Mouse (Mus musculus): Measurements from ENCODE around the gene Rsad2. TPM values are rescaled to one million over a fixed set of nuclear protein-coding genes. Genes with fewer than 3 reads are reported as not detected.

Rsad2 gene
- polyA plus RNA-seq, 1 experiment from 2014 or later, result 0.51 TPM

DNA sequence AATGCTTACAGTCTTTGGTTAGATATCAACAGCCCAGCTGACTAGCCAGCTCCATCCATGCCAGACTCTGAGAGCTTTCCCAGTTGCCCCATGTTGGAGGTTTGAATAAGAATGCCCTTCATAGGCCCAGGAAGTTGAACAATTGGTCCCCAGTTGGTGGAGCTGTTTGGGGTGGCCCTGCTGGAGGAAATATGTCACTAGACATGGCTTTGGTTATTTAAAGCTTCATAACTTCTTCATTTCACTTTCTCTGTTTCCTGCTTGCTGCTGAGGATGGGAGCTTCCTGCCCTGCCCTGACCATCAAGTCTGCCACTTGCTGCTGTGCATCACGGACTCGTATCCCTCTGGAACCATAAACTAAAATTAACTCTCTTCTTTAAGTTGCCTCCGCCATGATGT is 45.8 kb downstream of the Rsad2 start:
- Histone ChIP-seq H3K9me3 (no peaks in the 10 kb centered on the region), H3K27me3 (no peaks in the 10 kb centered on the region), H3K4me1 (replicated peaks) (peaks cover 56% of the 10 kb centered on the region), H3K4me3 (no peak overlapping the region), H3K4me2 (no peak overlapping the region), H3K9ac (no peak overlapping the region), H3K36me3 (no peaks in the 10 kb centered on the region), H3K27ac (replicated peaks) (no peak overlapping the region)
- WGBS, result 92% methylated on average over 3 of the region's 3 CpGs
- ATAC-seq (ENCODE audit: low FRiP score, low read depth), result no peak

DNA sequence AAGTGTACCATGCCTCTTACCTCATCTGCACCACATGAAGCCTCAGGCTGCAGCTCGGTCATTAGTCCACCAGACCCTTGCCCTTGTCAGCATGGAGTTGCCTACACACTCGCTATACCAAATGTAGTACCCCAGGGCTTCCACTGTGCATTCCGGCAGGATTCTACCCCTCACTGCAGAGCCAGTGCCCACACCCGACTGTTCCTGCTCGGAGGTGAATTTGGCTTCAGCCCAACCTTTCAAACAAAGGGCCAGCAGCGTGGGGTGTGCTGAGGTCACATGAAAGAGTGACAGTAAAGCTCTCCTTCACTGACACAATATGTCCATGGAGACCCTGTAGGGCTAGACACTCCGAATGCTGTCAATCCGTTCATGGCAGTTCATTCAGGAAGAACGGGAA is 47.5 kb downstream of the Rsad2 start:
- H3K4me2 ChIP-seq, result no peak overlapping the region
- ATAC-seq (ENCODE audit: low FRiP score, low read depth), result no peak
- WGBS, result 49% methylated on average over 9 of the region's 9 CpGs
- no peak overlapping the region for H3K27ac ChIP-seq (replicated peaks)
- H3K9ac ChIP-seq, result no peak overlapping the region
- no peaks in the 10 kb centered on the region for H3K9me3 ChIP-seq
- peaks cover 60% of the 10 kb centered on the region for H3K4me1 ChIP-seq (replicated peaks)
- H3K36me3 ChIP-seq, result 0 out of 2 replicates have a peak, but pooled peaks cover under 1% of the 10 kb centered on the region
- H3K27me3 ChIP-seq, result no peaks in the 10 kb centered on the region
- H3K4me3 ChIP-seq, result no peak overlapping the region

DNA sequence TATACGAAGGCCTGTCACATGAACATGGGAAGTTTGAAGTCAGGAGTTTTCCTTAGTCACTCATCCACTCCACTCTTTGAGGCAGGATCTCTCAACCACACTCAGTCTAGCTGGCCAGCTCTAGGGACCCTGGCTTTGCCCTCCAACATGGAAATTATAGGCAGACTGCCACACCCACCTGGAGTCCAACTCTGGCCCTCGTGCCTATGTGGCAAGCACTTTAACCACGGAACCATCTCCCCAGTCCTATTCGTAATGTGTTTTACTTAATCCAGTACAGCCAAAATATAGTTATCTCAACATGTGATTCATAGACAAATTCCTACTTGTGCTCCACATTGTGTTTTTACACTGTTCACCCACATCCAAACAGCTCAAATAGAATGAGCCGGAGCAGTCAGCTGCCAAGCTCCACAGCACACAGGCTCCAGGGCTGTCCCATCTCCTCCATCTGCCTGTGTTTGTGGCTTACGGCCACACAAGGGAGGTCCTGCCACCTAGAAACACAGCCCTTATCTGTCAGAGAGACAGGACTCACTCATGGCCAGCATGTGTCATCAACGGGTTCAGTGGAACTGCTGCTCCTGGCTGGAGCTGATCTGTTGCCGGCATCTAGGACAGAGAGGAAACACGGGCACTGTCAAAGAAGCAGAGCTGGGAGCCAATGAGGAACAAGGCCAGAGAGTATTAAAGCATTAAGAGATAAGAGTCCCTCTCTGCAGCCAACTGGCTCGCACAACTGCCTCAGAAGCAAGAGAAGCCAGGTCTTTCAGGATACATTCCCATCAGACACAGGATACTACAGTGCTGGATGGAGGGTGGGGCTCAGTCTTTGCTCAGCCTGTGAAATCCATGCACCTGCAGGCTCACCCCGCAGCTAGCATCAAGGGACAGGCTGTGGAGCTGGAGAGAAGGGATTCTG is 51.2 kb downstream of the Rsad2 start:
- Histone ChIP-seq H3K4me2 (no peak overlapping the region), H3K27ac (replicated peaks) (peak overlapping the region; percentile 23; the same call in 1 of the 2 replicates), H3K4me3 (no peak overlapping the region), H3K9me3 (no peaks in the 10 kb centered on the region), H3K4me1 (replicated peaks) (peaks cover 38% of the 10 kb centered on the region), H3K36me3 (0 out of 2 replicates have a peak, but pooled peaks cover 4% of the 10 kb centered on the region), H3K27me3 (no peaks in the 10 kb centered on the region), H3K9ac (no peak overlapping the region)
- WGBS, result 79% methylated on average over 11 of the region's 11 CpGs
- ATAC-seq (ENCODE audit: low FRiP score, low read depth), result no peak

DNA sequence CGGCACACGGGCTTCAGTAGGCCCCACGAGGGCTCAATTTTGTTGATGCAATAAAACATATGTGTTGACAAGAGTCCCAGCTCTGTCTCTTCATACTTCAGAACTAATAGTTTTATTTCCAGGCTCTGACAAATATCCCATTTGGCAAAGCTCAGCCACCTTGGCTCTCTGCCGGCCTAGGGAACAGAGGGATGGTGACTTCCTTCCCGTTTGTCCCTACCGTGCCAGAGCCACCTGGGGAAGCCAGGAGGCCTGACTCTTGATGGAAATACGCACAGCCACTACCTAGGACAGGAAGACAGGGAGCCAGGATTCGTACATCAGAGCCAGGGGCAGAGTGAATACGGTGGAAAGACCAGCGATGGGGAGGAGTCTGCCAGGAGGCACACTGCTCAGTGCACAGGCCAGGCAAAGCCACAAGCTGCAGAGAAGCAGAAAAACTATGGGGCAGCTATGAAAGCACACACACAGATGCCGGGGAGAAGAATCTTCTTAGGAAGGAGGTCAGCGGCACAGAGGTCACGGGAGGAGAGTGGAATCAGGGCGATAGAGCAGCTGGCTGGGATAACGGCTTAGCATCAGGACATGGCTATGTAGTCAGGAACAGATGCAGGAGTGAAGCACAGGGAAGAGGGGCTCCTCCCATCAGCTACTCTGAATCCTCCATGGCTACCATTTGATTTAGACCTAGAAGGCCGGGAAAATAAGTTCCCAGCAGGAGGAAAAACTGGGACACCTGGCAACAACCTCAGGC is 52.7 kb downstream of the Rsad2 start:
- H3K4me2 ChIP-seq, result no peak overlapping the region
- no peaks in the 10 kb centered on the region for H3K27me3 ChIP-seq
- H3K36me3 ChIP-seq, result 0 out of 2 replicates have a peak, but pooled peaks cover 4% of the 10 kb centered on the region
- H3K4me1 ChIP-seq (replicated peaks), result peaks cover 30% of the 10 kb centered on the region
- H3K9ac ChIP-seq, result no peak overlapping the region
- ATAC-seq (ENCODE audit: low FRiP score, low read depth), result no peak
- no peak overlapping the region for H3K4me3 ChIP-seq
- no peak overlapping the region for H3K27ac ChIP-seq (replicated peaks)
- no peaks in the 10 kb centered on the region for H3K9me3 ChIP-seq
- WGBS, result 85% methylated on average over 16 of the region's 16 CpGs

DNA sequence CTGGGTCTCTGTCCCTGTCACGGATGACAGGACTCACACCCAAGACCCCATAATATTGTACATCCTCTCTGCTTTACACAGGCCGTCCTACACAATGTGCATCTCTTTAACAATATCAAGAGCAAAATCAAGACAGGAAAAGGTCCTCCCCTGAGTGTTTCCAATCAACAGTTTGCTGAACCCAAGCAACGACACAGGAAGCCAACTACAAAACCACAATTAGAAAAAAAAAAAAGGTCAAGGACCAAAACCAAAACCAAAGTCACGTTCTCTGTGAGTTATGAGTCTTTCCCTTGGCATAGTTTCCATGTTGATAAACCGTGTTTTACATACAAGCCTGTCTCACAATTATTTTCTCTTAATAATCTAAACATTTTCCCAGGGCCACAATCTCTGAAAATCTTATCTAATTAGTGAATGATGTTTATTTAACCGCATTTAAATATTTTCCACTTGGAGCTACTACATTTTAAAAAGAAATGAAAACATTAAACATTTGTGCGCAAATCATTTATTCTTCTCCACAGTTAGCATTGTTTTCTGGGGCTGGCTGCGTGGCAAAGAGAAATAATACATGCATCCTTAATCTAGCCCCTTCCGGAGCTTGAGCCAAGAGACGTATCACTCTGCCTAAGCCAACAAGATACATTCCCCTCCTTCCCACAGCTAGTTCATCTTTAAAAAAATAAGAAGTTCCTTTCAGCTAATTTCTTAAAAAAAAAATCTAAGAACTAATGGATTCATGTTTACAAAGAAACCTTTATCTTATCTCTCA is 54.4 kb downstream of the Rsad2 start:
- no peaks in the 10 kb centered on the region for H3K9me3 ChIP-seq
- H3K4me2 ChIP-seq, result no peak overlapping the region
- H3K36me3 ChIP-seq, result 0 out of 2 replicates have a peak, but pooled peaks cover 4% of the 10 kb centered on the region
- no peak overlapping the region for H3K9ac ChIP-seq
- no peak for ATAC-seq (ENCODE audit: low FRiP score, low read depth)
- H3K27ac ChIP-seq (replicated peaks), result no peak overlapping the region
- 77% methylated on average over 10 of the region's 10 CpGs for WGBS
- H3K4me1 ChIP-seq (replicated peaks), result peaks cover 29% of the 10 kb centered on the region
- no peaks in the 10 kb centered on the region for H3K27me3 ChIP-seq
- H3K4me3 ChIP-seq, result no peak overlapping the region

DNA sequence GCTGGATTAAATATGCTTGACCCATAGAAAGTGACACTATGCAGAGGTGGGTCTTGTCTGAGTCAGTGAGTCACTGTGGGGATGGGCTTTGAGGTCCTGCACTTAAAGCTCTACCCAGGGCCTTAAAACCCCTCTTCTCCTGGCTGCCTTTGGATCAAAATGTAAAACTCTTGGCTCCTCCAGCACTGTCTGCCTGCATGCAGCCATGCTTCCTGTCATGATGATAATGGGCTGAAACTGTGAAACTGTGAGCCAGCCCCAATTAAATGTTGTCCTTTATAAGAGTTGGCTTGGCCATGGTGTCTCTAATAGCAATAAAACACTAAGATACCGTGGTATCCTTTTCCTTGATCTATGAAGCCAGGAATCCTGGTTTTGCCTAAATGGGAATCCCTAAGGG is 55.0 kb downstream of the Rsad2 start:
- Histone ChIP-seq H3K27me3 (no peaks in the 10 kb centered on the region), H3K4me1 (replicated peaks) (peaks cover 29% of the 10 kb centered on the region), H3K36me3 (0 out of 2 replicates have a peak, but pooled peaks cover 4% of the 10 kb centered on the region), H3K27ac (replicated peaks) (no peak overlapping the region), H3K4me3 (no peak overlapping the region), H3K9ac (no peak overlapping the region), H3K9me3 (no peaks in the 10 kb centered on the region), H3K4me2 (no peak overlapping the region)
- 72% methylated on average over 1 of the region's 1 CpGs for WGBS
- no peak for ATAC-seq (ENCODE audit: low FRiP score, low read depth)

DNA sequence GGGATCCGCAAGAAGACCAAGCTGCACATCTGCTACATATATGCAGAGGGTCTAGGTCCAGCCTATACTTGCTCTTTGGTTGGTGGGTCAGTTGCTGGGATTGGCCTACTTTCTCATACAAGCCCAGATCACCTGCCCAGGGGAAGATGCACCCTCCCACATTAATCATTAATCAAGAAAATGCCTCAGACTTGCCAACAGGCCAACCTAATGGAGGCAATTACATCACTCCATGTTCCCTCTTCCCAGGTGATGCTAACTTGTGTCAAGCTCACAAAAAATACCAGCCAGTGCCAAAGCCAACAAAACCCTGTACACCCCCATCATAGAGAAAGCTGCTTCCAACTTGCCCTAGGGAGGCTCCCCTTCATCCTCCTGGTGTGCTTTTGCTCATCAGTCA is 55.5 kb downstream of the Rsad2 start:
- 0 out of 2 replicates have a peak, but pooled peaks cover 4% of the 10 kb centered on the region for H3K36me3 ChIP-seq
- no peak for ATAC-seq (ENCODE audit: low FRiP score, low read depth)
- WGBS, result 91% methylated on average over 1 of the region's 1 CpGs

DNA sequence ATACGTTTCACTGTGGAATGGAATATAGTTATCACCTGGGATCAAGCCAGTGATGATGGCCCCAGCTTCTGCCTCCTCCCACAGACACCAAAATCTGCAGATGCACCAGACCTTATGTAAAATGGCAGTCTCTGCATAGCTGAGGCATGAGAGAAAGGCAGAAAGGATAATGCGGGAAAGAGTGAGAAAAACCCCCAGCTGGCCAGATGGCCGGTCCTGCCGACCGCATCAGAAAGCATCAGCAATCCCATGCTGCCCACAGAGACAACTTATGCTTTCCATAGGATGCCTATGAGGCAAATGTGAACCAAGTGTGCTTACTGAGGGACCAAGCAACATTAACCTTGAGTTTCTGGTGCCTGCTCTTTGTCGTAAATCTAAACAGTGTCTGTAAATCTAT is 56.9 kb downstream of the Rsad2 start:
- H3K4me2 ChIP-seq, result no peak overlapping the region
- WGBS, result 80% methylated on average over 6 of the region's 6 CpGs
- H3K4me1 ChIP-seq (replicated peaks), result peaks cover 31% of the 10 kb centered on the region
- H3K9ac ChIP-seq, result no peak overlapping the region
- H3K27me3 ChIP-seq, result no peaks in the 10 kb centered on the region
- no peaks in the 10 kb centered on the region for H3K9me3 ChIP-seq
- no peak overlapping the region for H3K27ac ChIP-seq (replicated peaks)
- ATAC-seq (ENCODE audit: low FRiP score, low read depth), result no peak
- 0 out of 2 replicates have a peak, but pooled peaks cover 4% of the 10 kb centered on the region for H3K36me3 ChIP-seq
- no peak overlapping the region for H3K4me3 ChIP-seq

More for the DNA sequence above, 55.5 kb downstream of the Rsad2 start:
- H3K4me1 ChIP-seq (replicated peaks), result peaks cover 28% of the 10 kb centered on the region
- no peaks in the 10 kb centered on the region for H3K9me3 ChIP-seq
- no peak overlapping the region for H3K4me2 ChIP-seq
- no peak overlapping the region for H3K9ac ChIP-seq
- H3K4me3 ChIP-seq, result no peak overlapping the region
- no peak overlapping the region for H3K27ac ChIP-seq (replicated peaks)
- H3K27me3 ChIP-seq, result no peaks in the 10 kb centered on the region

DNA sequence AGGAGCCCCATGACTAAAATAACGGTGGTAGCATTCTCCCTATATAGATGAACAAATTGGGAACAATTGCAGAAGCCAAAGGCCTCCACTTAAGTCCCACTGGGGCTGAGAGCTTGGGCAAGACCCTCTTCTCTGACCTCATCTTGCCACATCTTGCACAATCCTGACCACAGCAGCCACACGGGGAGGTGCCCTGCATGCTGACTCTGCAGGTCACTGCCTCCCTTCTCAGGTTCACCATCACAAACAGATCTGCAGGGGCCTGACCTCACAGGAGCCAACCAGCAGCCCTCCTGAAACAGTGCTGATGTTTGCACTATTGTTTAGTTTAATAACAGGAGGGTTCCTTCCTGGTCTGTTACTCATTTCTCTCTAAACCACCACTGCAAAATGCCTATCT is 57.7 kb downstream of the Rsad2 start:
- Histone ChIP-seq H3K36me3 (0 out of 2 replicates have a peak, but pooled peaks cover 2% of the 10 kb centered on the region), H3K27me3 (no peaks in the 10 kb centered on the region), H3K9ac (no peak overlapping the region), H3K4me1 (replicated peaks) (peaks cover 31% of the 10 kb centered on the region), H3K9me3 (no peaks in the 10 kb centered on the region), H3K4me3 (no peak overlapping the region), H3K27ac (replicated peaks) (no peak overlapping the region), H3K4me2 (no peak overlapping the region)
- no peak for ATAC-seq (ENCODE audit: low FRiP score, low read depth)
- whole genome bisulfite sequencing, result 68% methylated on average over 2 of the region's 2 CpGs

DNA sequence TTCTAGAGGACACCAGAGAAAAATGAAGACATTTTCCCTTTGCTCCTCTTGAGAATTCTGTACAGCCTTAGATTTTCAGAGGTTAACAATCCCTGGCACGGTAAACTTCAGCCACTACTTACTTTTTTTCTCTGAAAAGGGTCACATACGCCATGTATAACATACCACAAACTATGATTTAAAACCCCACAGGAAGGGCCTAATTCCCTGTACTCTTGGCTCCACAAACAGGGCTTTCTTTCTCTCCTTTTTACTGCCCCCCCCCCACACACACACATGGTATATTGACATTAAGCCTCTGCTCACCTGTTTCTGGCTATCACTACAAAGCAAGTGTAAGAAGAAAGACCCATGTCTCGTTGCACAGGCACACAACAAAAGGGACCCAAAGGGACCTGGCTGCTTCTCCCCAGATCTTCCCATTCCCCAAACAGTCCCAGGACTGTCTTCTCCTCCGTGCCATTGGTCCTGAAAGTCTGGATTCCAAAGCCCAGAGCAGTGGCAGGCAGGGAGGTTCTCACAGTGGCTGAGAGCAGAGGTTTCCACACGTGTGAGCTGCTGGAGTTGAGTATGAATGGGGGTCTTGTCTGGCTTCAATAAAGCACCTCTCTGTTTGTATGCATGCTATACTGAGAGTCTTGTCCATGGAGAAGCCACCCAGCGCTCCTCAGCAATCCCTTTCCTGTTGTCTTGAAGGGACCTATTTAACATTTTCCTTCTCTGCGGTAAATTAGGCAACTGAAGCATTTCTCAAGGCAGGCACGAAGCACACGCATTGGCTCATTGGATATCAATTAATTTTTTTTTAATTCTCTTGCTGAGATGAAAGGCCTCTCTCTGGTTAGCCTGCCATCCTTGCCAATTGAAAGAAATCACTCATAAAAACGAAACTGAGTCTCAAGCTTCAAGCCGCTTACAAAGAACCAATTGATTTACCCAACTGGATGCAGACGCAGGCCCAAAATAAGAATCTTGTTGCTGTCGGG is 61.5 kb downstream of the Rsad2 start:
- peak; percentile 67 for ATAC-seq (ENCODE audit: low FRiP score, low read depth)
- no peak overlapping the region for H3K4me3 ChIP-seq
- no peaks in the 10 kb centered on the region for H3K36me3 ChIP-seq
- H3K9me3 ChIP-seq, result no peaks in the 10 kb centered on the region
- no peak overlapping the region for H3K9ac ChIP-seq
- peaks cover 27% of the 10 kb centered on the region for H3K4me1 ChIP-seq (replicated peaks)
- no peaks in the 10 kb centered on the region for H3K27me3 ChIP-seq
- WGBS, result 44% methylated on average over 13 of the region's 13 CpGs
- H3K27ac ChIP-seq (replicated peaks), result peak overlapping the region; percentile 62
- H3K4me2 ChIP-seq, result no peak overlapping the region

DNA sequence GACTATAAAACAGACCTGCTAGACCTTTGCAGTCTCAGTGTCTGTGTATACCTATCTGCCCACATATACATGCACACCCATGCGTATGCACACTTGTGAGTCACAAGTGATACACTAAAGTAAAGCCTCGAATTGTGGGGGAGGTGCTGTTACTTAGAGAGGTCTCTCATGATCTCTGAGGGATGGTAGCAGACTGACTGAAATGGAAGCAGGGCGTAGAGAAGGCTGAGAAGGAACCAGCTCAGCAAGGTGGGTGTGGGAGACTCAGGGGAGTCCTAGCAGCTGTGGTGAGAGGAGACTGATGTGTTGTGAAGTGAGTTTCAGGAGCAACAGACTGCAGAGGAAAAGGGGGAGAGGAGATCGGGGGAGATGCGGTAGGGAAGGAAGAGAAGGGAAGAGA is 63.0 kb downstream of the Rsad2 start:
- ATAC-seq (ENCODE audit: low FRiP score, low read depth), result no peak
- H3K27me3 ChIP-seq, result no peaks in the 10 kb centered on the region
- H3K9ac ChIP-seq, result no peak overlapping the region
- no peaks in the 10 kb centered on the region for H3K9me3 ChIP-seq
- peaks cover 27% of the 10 kb centered on the region for H3K4me1 ChIP-seq (replicated peaks)
- H3K4me2 ChIP-seq, result no peak overlapping the region
- H3K4me3 ChIP-seq, result no peak overlapping the region
- H3K36me3 ChIP-seq, result peaks cover 7% of the 10 kb centered on the region; the same call in 1 of the 2 replicates
- no peak overlapping the region for H3K27ac ChIP-seq (replicated peaks)
- 83% methylated on average over 5 of the region's 5 CpGs for WGBS

Measured in hindbrain, embryonic 15.5 days (tissue).